Mouse (Mus musculus) heart, postnatal 25 days (tissue): ENCODE results near the gene Arnt. TPM values are rescaled to one million over a fixed set of nuclear protein-coding genes. Genes with fewer than 3 reads are reported as not detected.
"Not testable (repeated sequence)": the region's sequence is repeated elsewhere in the genome, so short reads cannot be mapped to it uniquely, and the experiment has no call there.

ENCODE experiments used
- DNase-seq: peaks from one replicate; pipeline ENCODE4 v3.0.0; 2022; ENCODE audit warnings: low spot score
- intact Hi-C: fragments of 180-260 bp; cut with DNase I; formaldehyde crosslinking; loops from one replicate; pipeline ENCODE4 v1.15.1; 2025
- total RNA-seq, 2 experiments: library from RNA; stranded (reverse); gene quantifications; 2 replicates each; pipeline ENCODE4 v1.2.3; 2021

Gene Arnt
- total RNA-seq: 10 to 100 TPM; 40.8 to 43.6 TPM

DNA sequence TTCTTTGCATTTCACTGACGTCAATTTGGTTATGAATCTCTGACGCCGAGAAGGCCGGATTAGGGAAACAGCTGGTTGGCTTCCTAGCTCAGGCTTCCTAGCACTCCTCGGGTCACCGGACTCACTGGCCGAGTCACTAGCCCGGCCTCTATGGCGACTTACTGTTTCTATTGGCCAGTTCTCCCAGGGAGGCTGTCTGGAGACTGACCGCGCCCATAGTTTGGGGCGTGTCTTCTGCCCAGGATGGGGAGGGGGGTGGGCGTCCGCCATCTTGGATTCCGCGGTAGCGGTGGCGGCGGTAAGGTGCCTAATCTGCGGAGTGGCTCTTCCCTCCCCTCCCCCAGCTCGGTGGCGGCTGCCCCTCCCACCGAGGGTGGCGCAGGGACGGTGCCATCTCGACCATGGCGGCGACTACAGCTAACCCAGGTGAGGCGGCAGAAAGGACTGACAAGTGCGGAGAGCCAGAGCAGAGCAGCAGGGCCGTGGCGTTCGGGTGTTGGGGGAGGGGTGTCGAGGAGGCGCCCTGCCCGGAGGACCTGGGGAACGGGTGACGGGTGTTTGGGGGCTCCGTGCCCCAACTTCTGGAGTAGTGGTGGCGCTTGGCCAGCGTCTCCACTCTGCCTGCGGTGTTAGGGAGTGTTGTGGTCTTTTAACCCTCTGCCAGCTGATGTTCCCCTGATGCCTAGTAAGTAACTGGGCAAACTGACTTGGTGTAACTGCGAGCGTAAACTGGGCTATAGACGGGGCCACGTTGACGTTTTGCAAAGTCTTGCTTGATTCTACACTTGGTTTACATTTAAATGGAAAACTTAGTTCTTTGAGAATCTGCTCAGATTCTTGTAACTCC is at the start of gene Arnt:
Gene Arnt, plus strand, starts transcription at position 253 of the 847 bp plus-strand sequence.
- DNase-seq: peak; percentile 91
- intact Hi-C loops: loop anchor here (5.0 kb wide), 2 partner anchors 77 to 117 kb away; partner anchors contain the start of gene Setdb1

DNA sequence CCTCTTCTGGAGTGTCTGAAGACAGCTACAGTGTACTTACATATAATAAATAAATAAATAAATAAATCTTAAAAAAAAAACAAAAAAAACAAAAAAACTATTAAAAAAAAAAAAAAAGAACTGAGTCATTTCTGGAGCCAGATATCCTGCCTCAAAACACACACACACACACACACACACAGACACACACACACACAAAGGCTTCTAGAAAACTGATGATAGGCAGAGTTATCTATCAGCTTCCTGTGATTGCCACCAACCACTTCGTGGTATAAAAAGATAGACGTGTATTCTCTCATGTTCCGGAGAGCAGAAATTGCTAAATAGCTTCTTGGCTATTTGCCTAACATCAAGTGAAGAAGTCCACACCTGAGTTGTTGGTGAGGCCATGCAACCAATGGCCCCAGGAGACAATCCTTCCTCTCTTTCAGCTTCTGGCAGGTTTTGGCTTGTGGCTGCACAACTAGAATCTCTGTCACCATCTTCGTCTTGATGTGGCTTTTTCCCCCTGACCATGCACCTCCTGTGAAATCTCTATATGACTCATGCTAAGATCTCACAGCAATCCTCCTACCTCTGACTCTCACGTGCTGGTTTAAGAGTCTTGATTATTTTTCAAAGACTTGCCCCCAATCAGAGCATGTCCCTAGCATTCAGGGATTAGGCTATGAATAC is 48.6 kb upstream of the Arnt start:
- intact Hi-C loops: no loop called here
- no peak for DNase-seq

- intact Hi-C loops: loop anchor here (5.0 kb wide), 1 partner anchor 82 kb away; the partner anchor contains the start of gene Cers2
- no peak for DNase-seq
Observed at GRCm38 (mm10) chr3:95394385-95394784, 39.8 kb upstream of the Arnt start.

DNA sequence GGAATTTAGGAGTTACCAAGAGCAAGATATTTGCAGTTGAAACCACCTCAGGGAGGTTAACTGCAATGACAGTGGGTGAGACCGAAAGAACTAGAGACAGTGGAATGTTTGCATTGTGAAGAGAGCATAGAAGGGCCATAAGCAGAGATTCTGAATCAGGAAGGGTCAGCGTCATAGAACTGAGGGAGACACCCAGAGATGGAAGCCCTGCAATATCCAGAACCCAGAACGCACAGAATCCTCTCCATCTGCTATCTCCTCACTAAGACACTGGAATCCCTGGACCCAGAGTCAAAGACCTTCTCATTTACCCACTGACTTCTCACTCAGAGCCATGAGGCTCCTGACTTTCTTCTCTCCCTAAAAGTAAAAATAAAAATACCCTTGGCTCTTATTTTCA is 31.4 kb upstream of the Arnt start, which contains the start of gene 4930558C23Rik:
Gene 4930558C23Rik, minus strand, starts transcription at position 101 of the 400 bp plus-strand sequence.
- intact Hi-C loops: no loop called here
- no peak for DNase-seq

- intact Hi-C loops: no loop called here
Observed at GRCm38 (mm10) chr3:95407728-95408127, 26.5 kb upstream of the Arnt start.

GRCm38 (mm10) chr3:95408852-95409251 is 25.3 kb upstream of the Arnt start:
- intact Hi-C loops: no loop called here
- DNase-seq: no peak

More at GRCm38 (mm10) chr3:95407728-95408127, 26.5 kb upstream of the Arnt start:
- no peak for DNase-seq

DNA sequence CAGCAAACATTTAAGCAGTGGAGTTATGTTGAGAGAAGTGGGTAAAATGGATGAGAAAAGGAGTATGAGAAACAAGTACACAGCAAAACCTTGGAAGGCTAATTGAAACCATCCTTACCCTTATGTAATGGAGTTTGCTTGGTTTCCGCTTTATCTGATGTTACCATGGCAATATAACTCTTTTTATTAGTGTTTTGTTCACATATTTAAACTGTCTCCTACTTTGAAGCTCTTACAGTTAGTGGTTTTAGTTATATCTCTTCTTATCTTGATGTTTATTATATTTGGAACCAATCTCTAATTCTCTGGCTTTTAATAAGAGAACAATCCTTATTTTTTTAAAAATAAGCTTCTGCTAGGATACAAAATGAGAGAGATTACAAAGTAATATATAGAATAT is 21.9 kb upstream of the Arnt start:
- intact Hi-C loops: no loop called here

GRCm38 (mm10) chr3:95417866-95418265 is 16.3 kb upstream of the Arnt start:
- DNase-seq: no peak

More for the DNA sequence above, 21.9 kb upstream of the Arnt start:
- no peak for DNase-seq

GRCm38 (mm10) chr3:95426476-95426875 is 7.7 kb upstream of the Arnt start:
- DNase-seq, intact Hi-C loops: not testable (repeated sequence)

More at GRCm38 (mm10) chr3:95417866-95418265, 16.3 kb upstream of the Arnt start:
- intact Hi-C loops: no loop called here

- intact Hi-C loops, DNase-seq: not testable (repeated sequence)
Observed at GRCm38 (mm10) chr3:95427117-95427890, 6.9 kb upstream of the Arnt start.

DNA sequence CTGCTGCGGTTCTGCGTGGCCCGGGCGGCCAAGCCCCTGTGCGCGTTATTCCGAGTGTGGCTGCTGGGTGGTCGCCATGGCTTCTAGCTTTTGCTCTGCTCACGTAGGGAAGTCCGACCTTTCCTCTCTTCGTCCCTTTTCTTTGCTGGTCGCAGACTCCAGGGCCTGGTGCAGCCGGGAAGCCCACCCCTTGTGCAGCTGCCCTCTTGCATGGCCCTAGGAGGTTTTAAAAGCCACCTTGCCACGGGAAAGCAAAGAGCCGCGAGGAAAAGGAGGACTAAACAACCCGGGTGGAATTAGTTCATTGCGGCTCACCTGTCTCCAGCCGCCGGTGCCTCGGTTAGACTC is 6.3 kb upstream of the Arnt start:
- DNase-seq, intact Hi-C loops: not testable (repeated sequence)

GRCm38 (mm10) chr3:95428423-95428822 is 5.8 kb upstream of the Arnt start:
- DNase-seq: not testable (repeated sequence)

GRCm38 (mm10) chr3:95433301-95433915 is 780 bp upstream of the Arnt start:
- no peak for DNase-seq
- intact Hi-C loops: loop anchor here (5.0 kb wide), 2 partner anchors 76 to 116 kb away; partner anchors contain the start of gene Setdb1

More at GRCm38 (mm10) chr3:95428423-95428822, 5.8 kb upstream of the Arnt start:
- intact Hi-C loops: not testable (repeated sequence)

GRCm38 (mm10) chr3:95434983-95435370 is 789 bp downstream of the Arnt start:
- DNase-seq: no peak
- intact Hi-C loops: loop anchor here (5.0 kb wide), 2 partner anchors 78 to 118 kb away; partner anchors contain the start of gene Setdb1

DNA sequence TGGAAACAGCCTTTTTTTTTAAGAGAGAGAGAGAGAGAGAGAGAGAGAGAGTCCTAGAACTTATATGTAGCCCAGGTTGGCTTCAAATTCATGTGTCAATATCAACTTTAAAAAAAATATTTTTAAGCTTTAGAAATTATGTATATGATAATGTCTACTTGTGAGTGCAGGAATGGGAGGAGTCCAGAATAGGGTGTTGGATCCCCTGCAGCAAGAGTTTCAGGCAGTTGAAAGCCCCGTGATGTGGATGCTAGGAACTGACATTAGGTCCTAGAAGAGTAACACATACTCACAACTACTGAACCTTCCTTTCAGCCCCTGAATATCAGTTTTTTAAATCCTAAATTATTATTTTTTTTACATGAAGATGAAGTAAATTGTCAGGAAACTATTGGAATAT is 1.4 kb downstream of the Arnt start:
- DNase-seq: no peak

DNA sequence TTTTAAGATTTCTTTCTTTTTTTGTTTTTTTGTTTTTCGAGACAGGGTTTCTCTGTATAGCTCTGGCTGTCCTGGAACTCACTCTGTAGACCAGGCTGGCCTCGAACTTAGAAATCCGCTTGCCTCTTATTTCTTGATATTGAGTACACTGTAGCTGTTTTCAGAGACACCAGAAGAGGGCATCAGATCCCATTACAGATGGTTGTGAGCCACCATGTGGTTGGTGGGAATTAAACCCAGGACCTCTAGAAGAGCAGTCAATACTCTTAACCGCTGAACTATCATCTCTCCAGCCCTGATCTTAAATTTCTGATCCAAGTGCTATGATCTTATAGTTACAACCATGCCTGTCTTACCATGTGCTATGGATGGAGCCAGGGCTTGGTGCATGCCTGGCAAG is 4.4 kb downstream of the Arnt start:
- intact Hi-C loops, DNase-seq: not testable (repeated sequence)

More for the DNA sequence above, 1.4 kb downstream of the Arnt start:
- intact Hi-C loops: no loop called here

DNA sequence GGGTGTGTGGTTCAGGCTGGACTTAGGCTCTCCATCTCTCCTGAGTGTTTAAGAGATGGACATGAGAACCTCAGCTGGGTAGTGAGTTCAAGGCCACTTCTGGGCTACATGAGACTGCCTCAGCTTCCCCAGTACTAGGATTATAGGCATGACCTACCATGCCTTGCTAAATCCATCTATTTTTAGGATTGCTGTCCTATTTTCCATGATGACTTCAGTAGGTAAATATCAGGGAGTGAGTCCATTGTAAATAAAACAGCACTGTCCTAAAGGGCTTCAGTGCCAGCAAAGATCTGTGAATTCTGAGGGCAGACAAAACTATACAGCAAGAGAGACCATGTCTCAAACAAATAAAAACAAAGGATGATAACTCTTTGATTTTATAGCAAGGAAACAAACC is 5.5 kb downstream of the Arnt start:
- intact Hi-C loops: no loop called here
- no peak for DNase-seq

GRCm38 (mm10) chr3:95442406-95443117 is 8.4 kb downstream of the Arnt start:
- DNase-seq: no peak
- intact Hi-C loops: no loop called here

- no peak for DNase-seq
- intact Hi-C loops: no loop called here
Observed at GRCm38 (mm10) chr3:95445311-95445710, 11.1 kb downstream of the Arnt start.
